8 mouse cellular contexts compared by ENCODE assay signal in the genomic region with DNA sequence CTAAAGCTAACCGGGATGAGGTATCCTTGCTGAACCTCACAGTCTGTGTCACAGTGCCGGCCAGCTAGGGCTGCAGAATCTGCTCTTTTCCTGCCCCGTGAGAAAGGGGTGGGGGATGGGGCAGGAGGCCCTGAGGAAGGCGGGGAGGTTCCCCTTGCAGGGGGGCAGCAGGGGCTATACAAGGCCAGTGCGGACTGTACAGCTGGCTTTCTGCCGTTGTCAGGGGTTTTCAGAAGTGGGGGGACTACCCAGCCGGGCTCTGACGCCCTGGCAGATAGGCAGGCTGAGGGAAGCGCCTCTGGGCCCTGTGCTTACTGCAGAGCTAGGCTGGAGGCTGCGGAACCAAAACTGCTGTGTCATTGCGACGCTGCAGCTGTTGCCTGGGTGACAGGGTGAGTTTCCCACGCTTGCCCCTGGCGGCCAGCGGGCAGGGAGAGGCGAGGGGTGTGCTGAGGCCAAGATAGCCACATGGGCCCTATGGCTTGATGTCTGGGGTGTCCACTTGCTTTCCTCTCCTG.
DNase-seq lines count a peak whose midpoint lies in the region; ATAC-seq lines count a peak whose summit lies in the region.

No protein-coding gene starts in this region.

- H3K27ac ChIP-seq in embryonic facial prominence, embryonic 11.5 days (replicated peaks; ENCODE audit: low read depth, low read length) = peak overlapping the region; percentile 35
- peak overlapping the region; percentile 70 for H3K27ac ChIP-seq in midbrain, embryonic 10.5 days (replicated peaks)

- intact Hi-C loops in left cerebral cortex, postnatal 4 days (cut with DNase I) = no loop called here

- H3K9me3 ChIP-seq in embryonic facial prominence, embryonic 11.5 days (replicated peaks; ENCODE audit: control insufficient read depth, low read length) = no peaks in the 10 kb centered on the region
- no peaks in the 10 kb centered on the region for H3K9me3 ChIP-seq in midbrain, embryonic 10.5 days (replicated peaks)

- peak; percentile 92 for DNase-seq in adrenal gland, postnatal 14 days
- DNase-seq in embryonic facial prominence, embryonic 11.5 days (ENCODE audit: low spot score) = peak; percentile 82
- peak; percentile 83 for DNase-seq in kidney, adult 11 months
- peak; percentile 66 for DNase-seq in left cerebral cortex, postnatal 4 days
- peak; percentile 88 for DNase-seq in midbrain, embryonic 10.5 days (ENCODE audit: low spot score)
- peak; percentile 74 to 82 for DNase-seq in right cerebral cortex, postnatal 36 days (ENCODE audit: low spot score in 2 of 2)

- peak; percentile 66 for ATAC-seq in embryonic facial prominence, embryonic 11.5 days (replicated peaks; ENCODE audit: insufficient number of reproducible peaks, low FRiP score, low TSS enrichment, low read depth)
- ATAC-seq in granulocyte monocyte progenitor cell, adult 5-6 weeks (replicated peaks; ENCODE audit: poor library complexity, severe bottlenecking) = peak; percentile 89
- ATAC-seq in inflammation-experienced regulatory T-cells, adult 6 months = no peak

- peaks cover 21% of the 10 kb centered on the region for H3K4me1 ChIP-seq in embryonic facial prominence, embryonic 11.5 days (ENCODE audit: control insufficient read depth, insufficient read depth, low read length)
- H3K4me1 ChIP-seq in midbrain, embryonic 10.5 days = peaks cover 44% of the 10 kb centered on the region

- H3K4me2 ChIP-seq in embryonic facial prominence, embryonic 11.5 days (ENCODE audit: low read depth, low read length) = peak overlapping the region; percentile 25

- peak overlapping the region; percentile 37; the same call in 1 of the 2 replicates for H3K9ac ChIP-seq in embryonic facial prominence, embryonic 11.5 days (replicated peaks; ENCODE audit: low read length)

- H3K27me3 ChIP-seq in embryonic facial prominence, embryonic 11.5 days (ENCODE audit: control insufficient read depth, insufficient read depth, low read length) = no peaks in the 10 kb centered on the region
- peaks cover 9% of the 10 kb centered on the region for H3K27me3 ChIP-seq in midbrain, embryonic 10.5 days (ENCODE audit: low read depth, poor library complexity, severe bottlenecking)

- 2% methylated on average over 16 of the region's 16 CpGs for WGBS in embryonic facial prominence, embryonic 11.5 days
- 1% methylated on average over 16 of the region's 16 CpGs for WGBS in midbrain, embryonic 10.5 days

- no peaks in the 10 kb centered on the region for H3K36me3 ChIP-seq in embryonic facial prominence, embryonic 11.5 days (replicated peaks; ENCODE audit: control insufficient read depth, insufficient read depth, low read depth, low read length)
- H3K36me3 ChIP-seq in midbrain, embryonic 10.5 days = peaks cover 58% of the 10 kb centered on the region

- no peak overlapping the region for H3K4me3 ChIP-seq in embryonic facial prominence, embryonic 11.5 days (ENCODE audit: low read depth, low read length)
- peak overlapping the region; percentile 44 for H3K4me3 ChIP-seq in midbrain, embryonic 10.5 days
